Mouse (Mus musculus) splenic B cell, adult 2 months (primary cell): ENCODE data around the gene Cpped1.

Experiments used
- DNase-seq: peaks from one replicate; pipeline ENCODE4 v3.0.0-alpha.2; 2011; ENCODE audit warnings: low read depth, low spot score
- H3K27me3 ChIP-seq: 2 replicates; pipeline ENCODE4 v1.6.1; 2012; ENCODE audit warnings: mild to moderate bottlenecking, low read length, moderate library complexity, mixed read lengths; ENCODE audit not compliant: control insufficient read depth, poor library complexity, insufficient read depth, severe bottlenecking
- H3K36me3 ChIP-seq: 2 replicates; pipeline ENCODE4 v1.6.1; 2012; ENCODE audit warnings: mild to moderate bottlenecking, low read length, moderate library complexity, mixed read lengths; ENCODE audit not compliant: control insufficient read depth, poor library complexity, insufficient read depth, severe bottlenecking

The Cpped1 gene

GRCm38 (mm10) chr16:11879196-11879595 lies 30.0 kb downstream of the Cpped1 start:
- DNase-seq: no peak
- no peaks in the 10 kb centered on the region for H3K27me3 ChIP-seq
- H3K36me3 ChIP-seq: no peaks in the 10 kb centered on the region

- DNase-seq: peak; percentile 49
- H3K36me3 ChIP-seq: no peaks in the 10 kb centered on the region
- no peaks in the 10 kb centered on the region for H3K27me3 ChIP-seq
These were observed 34.0 kb downstream of the Cpped1 start for GRCm38 (mm10) chr16:11875227-11875626.

GRCm38 (mm10) chr16:11873292-11873691 lies 36.0 kb downstream of the Cpped1 start:
- no peak for DNase-seq
- Histone ChIP-seq H3K27me3 (no peaks in the 10 kb centered on the region), H3K36me3 (no peaks in the 10 kb centered on the region)

- Histone ChIP-seq H3K36me3 (no peaks in the 10 kb centered on the region), H3K27me3 (no peaks in the 10 kb centered on the region)
- no peak for DNase-seq
These were observed 40.8 kb downstream of the Cpped1 start for GRCm38 (mm10) chr16:11868486-11868885.

- no peaks in the 10 kb centered on the region for H3K27me3 ChIP-seq
- no peak for DNase-seq
- no peaks in the 10 kb centered on the region for H3K36me3 ChIP-seq
These were observed 56.3 kb downstream of the Cpped1 start for GRCm38 (mm10) chr16:11852716-11853605.

- Histone ChIP-seq H3K36me3 (no peaks in the 10 kb centered on the region), H3K27me3 (no peaks in the 10 kb centered on the region)
- no peak for DNase-seq
These were observed 60.1 kb downstream of the Cpped1 start for GRCm38 (mm10) chr16:11848990-11849658.

GRCm38 (mm10) chr16:11845309-11845708 lies 63.9 kb downstream of the Cpped1 start:
- DNase-seq: no peak
- no peaks in the 10 kb centered on the region for H3K36me3 ChIP-seq
- H3K27me3 ChIP-seq: no peaks in the 10 kb centered on the region

- DNase-seq: peak; percentile 5
- H3K36me3 ChIP-seq: no peaks in the 10 kb centered on the region
- no peaks in the 10 kb centered on the region for H3K27me3 ChIP-seq
These were observed 65.8 kb downstream of the Cpped1 start for GRCm38 (mm10) chr16:11843441-11843840.

- H3K36me3 ChIP-seq: no peaks in the 10 kb centered on the region
- H3K27me3 ChIP-seq: no peaks in the 10 kb centered on the region
- no peak for DNase-seq
These were observed 75.8 kb downstream of the Cpped1 start for GRCm38 (mm10) chr16:11833474-11833873.

GRCm38 (mm10) chr16:11828816-11829215 lies 80.4 kb downstream of the Cpped1 start:
- DNase-seq: no peak
- H3K36me3 ChIP-seq: no peaks in the 10 kb centered on the region

GRCm38 (mm10) chr16:11824833-11825232 lies 84.4 kb downstream of the Cpped1 start:
- no peaks in the 10 kb centered on the region for H3K27me3 ChIP-seq
- no peak for DNase-seq
- H3K36me3 ChIP-seq: no peaks in the 10 kb centered on the region

More at GRCm38 (mm10) chr16:11828816-11829215, 80.4 kb downstream of the Cpped1 start:
- H3K27me3 ChIP-seq: no peaks in the 10 kb centered on the region

- Histone ChIP-seq H3K27me3 (no peaks in the 10 kb centered on the region), H3K36me3 (no peaks in the 10 kb centered on the region)
- DNase-seq: no peak
These were observed 84.9 kb downstream of the Cpped1 start for GRCm38 (mm10) chr16:11824385-11824784.

- DNase-seq: no peak
- Histone ChIP-seq H3K36me3 (no peaks in the 10 kb centered on the region), H3K27me3 (no peaks in the 10 kb centered on the region)
These were observed 88.5 kb downstream of the Cpped1 start for GRCm38 (mm10) chr16:11820791-11821190.

GRCm38 (mm10) chr16:11814935-11815650 lies 94.2 kb downstream of the Cpped1 start:
- DNase-seq: no peak
- no peaks in the 10 kb centered on the region for H3K36me3 ChIP-seq
- no peaks in the 10 kb centered on the region for H3K27me3 ChIP-seq

- DNase-seq: no peak
- Histone ChIP-seq H3K36me3 (no peaks in the 10 kb centered on the region), H3K27me3 (no peaks in the 10 kb centered on the region)
These were observed 97.1 kb downstream of the Cpped1 start for GRCm38 (mm10) chr16:11812119-11812518.
